In the genomic region with DNA sequence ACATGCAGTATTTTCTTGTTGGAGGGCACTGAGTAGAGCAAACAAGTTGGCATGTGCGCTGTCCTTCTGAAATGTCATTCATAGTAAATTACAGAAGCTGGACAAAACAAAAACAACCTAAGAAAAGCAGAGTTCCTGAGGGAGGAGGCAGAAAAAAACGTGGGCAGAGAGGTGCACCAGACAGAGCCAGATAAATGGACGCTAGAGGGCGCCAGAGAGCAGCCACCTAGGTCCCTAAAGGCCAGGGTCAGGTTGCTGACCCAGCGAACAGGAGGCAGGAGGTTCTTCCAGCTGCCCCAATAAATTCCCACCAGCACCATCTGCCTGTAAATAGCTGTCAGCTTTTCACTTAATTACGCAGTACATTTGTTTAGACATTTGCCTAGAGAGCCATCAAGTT, we compare ENCODE assay signal across 8 mouse cellular contexts.
A peak's percentile ranks its signal among the peaks of the same experiment; 100 is the strongest.
DNase-seq lines count a peak whose midpoint lies in the region; ATAC-seq and TF ChIP-seq lines count a peak whose summit lies in the region.

No protein-coding gene starts in this region.

- TF ChIP-seq CTCF in intestine, postnatal 0 days (IDR thresholded peaks at IDR 0.05; ENCODE audit: low read depth) = peak; percentile 67
- peak; percentile 56; the same call in 1 of the 2 replicates for TF ChIP-seq CTCF in cerebellum, adult 2 months (IDR thresholded peaks at IDR 0.05; ENCODE audit: borderline replicate concordance, insufficient read depth, low read depth, low read length)
- peak; percentile 60 for TF ChIP-seq CTCF in kidney, postnatal 0 days (IDR thresholded peaks at IDR 0.05; ENCODE audit: low read depth)

- WGBS in intestine, postnatal 0 days = 21% methylated on average over 6 of the region's 6 CpGs
- WGBS in intestine, embryonic 16.5 days = 19% methylated on average over 6 of the region's 6 CpGs
- 22% methylated on average over 6 of the region's 6 CpGs for WGBS in cerebellum, adult 2 months
- WGBS in kidney, postnatal 0 days = 17% methylated on average over 6 of the region's 6 CpGs
- WGBS in neural tube, embryonic 11.5 days = 18% methylated on average over 6 of the region's 6 CpGs

- H3K4me1 ChIP-seq in intestine, postnatal 0 days (replicated peaks; ENCODE audit: control insufficient read depth, insufficient read depth, low read length) = no peaks in the 10 kb centered on the region
- no peaks in the 10 kb centered on the region for H3K4me1 ChIP-seq in intestine, embryonic 16.5 days (ENCODE audit: control insufficient read depth, insufficient read depth, low read length)
- no peaks in the 10 kb centered on the region for H3K4me1 ChIP-seq in cerebellum, adult 2 months (ENCODE audit: control insufficient read depth, insufficient read depth, low read length)
- H3K4me1 ChIP-seq in kidney, postnatal 0 days (replicated peaks; ENCODE audit: insufficient read depth, low read length) = no peaks in the 10 kb centered on the region
- no peaks in the 10 kb centered on the region for H3K4me1 ChIP-seq in neural tube, embryonic 11.5 days (ENCODE audit: control insufficient read depth, insufficient read depth, low read length)

- H3K4me2 ChIP-seq in intestine, postnatal 0 days (replicated peaks; ENCODE audit: low read depth) = no peak overlapping the region
- H3K4me2 ChIP-seq in intestine, embryonic 16.5 days (ENCODE audit: low read depth, low read length) = no peak overlapping the region
- no peak overlapping the region for H3K4me2 ChIP-seq in kidney, postnatal 0 days (ENCODE audit: low read length)
- no peak overlapping the region for H3K4me2 ChIP-seq in neural tube, embryonic 11.5 days (ENCODE audit: low read depth)

- H3K9me3 ChIP-seq in intestine, postnatal 0 days (ENCODE audit: control insufficient read depth) = no peaks in the 10 kb centered on the region
- no peaks in the 10 kb centered on the region for H3K9me3 ChIP-seq in intestine, embryonic 16.5 days (ENCODE audit: control insufficient read depth, low read length)
- H3K9me3 ChIP-seq in kidney, postnatal 0 days (replicated peaks; ENCODE audit: low read length) = no peaks in the 10 kb centered on the region
- no peaks in the 10 kb centered on the region for H3K9me3 ChIP-seq in neural tube, embryonic 11.5 days (ENCODE audit: control insufficient read depth, low read length)

- no peak for TF ChIP-seq POLR2A in cerebellum, adult 2 months (IDR thresholded peaks at IDR 0.05; ENCODE audit: borderline replicate concordance, insufficient read depth, low read length)

- peak; percentile 3 to 18 for DNase-seq in urinary bladder, postnatal 36 days (ENCODE audit: low spot score in 2 of 2)
- no peak for DNase-seq in urinary bladder, postnatal 4 days (ENCODE audit: low spot score in 2 of 2)
- peak; percentile 12 to 31 for DNase-seq in cerebellum, adult 2 months
- DNase-seq in kidney, postnatal 0 days (ENCODE audit: low spot score) = peak; percentile 15
- peak; percentile 47 for DNase-seq in neural tube, embryonic 11.5 days (ENCODE audit: low spot score)
- no peak for DNase-seq in spleen, postnatal 36 days (ENCODE audit: low spot score in 2 of 2)

- H3K9ac ChIP-seq in intestine, postnatal 0 days (ENCODE audit: low read depth, low read length) = no peak overlapping the region
- H3K9ac ChIP-seq in intestine, embryonic 16.5 days (ENCODE audit: low read depth, low read length) = no peak overlapping the region
- H3K9ac ChIP-seq in kidney, postnatal 0 days (ENCODE audit: low read depth, low read length) = no peak overlapping the region
- no peak overlapping the region for H3K9ac ChIP-seq in neural tube, embryonic 11.5 days (ENCODE audit: low read length)

- H3K4me3 ChIP-seq in intestine, postnatal 0 days (ENCODE audit: low read depth, low read length) = no peak overlapping the region
- no peak overlapping the region for H3K4me3 ChIP-seq in intestine, embryonic 16.5 days (ENCODE audit: low read length)
- no peak overlapping the region for H3K4me3 ChIP-seq in cerebellum, adult 2 months (replicated peaks; ENCODE audit: insufficient read depth, low read depth, low read length)
- H3K4me3 ChIP-seq in kidney, postnatal 0 days (replicated peaks; ENCODE audit: low read depth, low read length) = no peak overlapping the region
- H3K4me3 ChIP-seq in neural tube, embryonic 11.5 days (ENCODE audit: low read depth, low read length) = no peak overlapping the region

- H3K36me3 ChIP-seq in intestine, postnatal 0 days (ENCODE audit: control insufficient read depth, insufficient read depth) = no peaks in the 10 kb centered on the region
- H3K36me3 ChIP-seq in intestine, embryonic 16.5 days (ENCODE audit: control insufficient read depth, insufficient read depth, low read length) = no peaks in the 10 kb centered on the region
- H3K36me3 ChIP-seq in kidney, postnatal 0 days (ENCODE audit: insufficient read depth, low read length) = no peaks in the 10 kb centered on the region
- no peaks in the 10 kb centered on the region for H3K36me3 ChIP-seq in neural tube, embryonic 11.5 days (ENCODE audit: control insufficient read depth, insufficient read depth, low read length)

- no peak overlapping the region for H3K27ac ChIP-seq in intestine, postnatal 0 days (ENCODE audit: low read depth, low read length)
- H3K27ac ChIP-seq in intestine, embryonic 16.5 days (ENCODE audit: low read length) = no peak overlapping the region
- H3K27ac ChIP-seq in cerebellum, adult 2 months (ENCODE audit: insufficient read depth, low read length) = no peak overlapping the region
- H3K27ac ChIP-seq in kidney, postnatal 0 days = no peak overlapping the region
- no peak overlapping the region for H3K27ac ChIP-seq in neural tube, embryonic 11.5 days (ENCODE audit: low read depth, low read length)

- no peaks in the 10 kb centered on the region for H3K27me3 ChIP-seq in intestine, postnatal 0 days (replicated peaks; ENCODE audit: control insufficient read depth, insufficient read depth, low read length)
- H3K27me3 ChIP-seq in intestine, embryonic 16.5 days (replicated peaks; ENCODE audit: control insufficient read depth, insufficient read depth, low read length) = no peaks in the 10 kb centered on the region
- no peaks in the 10 kb centered on the region for H3K27me3 ChIP-seq in cerebellum, adult 2 months (ENCODE audit: control insufficient read depth, insufficient read depth, low read length)
- no peaks in the 10 kb centered on the region for H3K27me3 ChIP-seq in kidney, postnatal 0 days (ENCODE audit: insufficient read depth, low read length)
- no peaks in the 10 kb centered on the region for H3K27me3 ChIP-seq in neural tube, embryonic 11.5 days (ENCODE audit: control insufficient read depth, insufficient read depth, low read length)

- ATAC-seq in intestine, postnatal 0 days = no peak
- no peak for ATAC-seq in intestine, embryonic 16.5 days
- no peak for ATAC-seq in kidney, postnatal 0 days (replicated peaks; ENCODE audit: low FRiP score, low read depth)
- ATAC-seq in neural tube, embryonic 11.5 days (ENCODE audit: insufficient read depth, low FRiP score, low TSS enrichment) = peak; percentile 38; the same call in 1 of the 2 replicates

Comparison
In these comparisons a context has a peak if more than half of its experiments do, and no peak if none do; other contexts are left out.
1. DNase-seq: peak in urinary bladder, postnatal 36 days (2 of 2), cerebellum, adult 2 months (2 of 2), kidney, postnatal 0 days (single experiment) and neural tube, embryonic 11.5 days (single experiment); none in urinary bladder, postnatal 4 days (0 of 2) and spleen, postnatal 36 days (0 of 2).
2. Peak in every context shown above with its lines, with median percentiles within 50 percentile points of each other: CTCF ChIP-seq.